Mouse (Mus musculus) retina, adult 2 months (tissue): ENCODE results near the gene Cebpa.

Experiments used
- DNase-seq: peaks from one replicate; pipeline ENCODE4 v3.0.0-alpha.2; 2012; ENCODE audit warnings: low read depth, low spot score

The Cebpa gene

DNA sequence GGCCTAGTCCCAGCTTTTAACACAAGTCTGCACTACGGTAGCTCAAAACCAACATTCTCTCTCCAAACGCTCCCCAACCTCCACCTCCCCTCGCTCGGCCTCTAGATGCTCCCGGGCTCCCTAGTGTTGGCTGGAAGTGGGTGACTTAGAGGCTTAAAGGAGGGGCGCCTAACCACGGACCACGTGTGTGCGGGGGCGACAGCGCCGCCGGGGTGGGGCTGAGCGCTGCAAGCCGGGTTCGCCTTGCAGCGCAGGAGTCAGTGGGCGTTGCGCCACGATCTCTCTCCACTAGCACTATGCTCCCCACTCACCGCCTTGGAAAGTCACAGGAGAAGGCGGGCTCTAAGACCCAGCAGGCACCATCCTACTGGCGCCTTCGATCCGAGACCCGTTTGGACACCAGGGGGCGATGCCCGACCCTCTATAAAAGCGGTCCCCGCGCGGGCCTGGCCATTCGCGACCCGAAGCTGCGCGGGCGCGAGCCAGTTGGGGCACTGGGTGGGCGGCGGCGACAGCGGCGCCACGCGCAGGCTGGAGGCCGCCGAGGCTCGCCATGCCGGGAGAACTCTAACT lies at the start of gene Cebpa:
TSS of gene Cebpa (plus strand) at position 453 of the 573 bp plus-strand sequence.
- DNase-seq: peak; percentile 54

DNA sequence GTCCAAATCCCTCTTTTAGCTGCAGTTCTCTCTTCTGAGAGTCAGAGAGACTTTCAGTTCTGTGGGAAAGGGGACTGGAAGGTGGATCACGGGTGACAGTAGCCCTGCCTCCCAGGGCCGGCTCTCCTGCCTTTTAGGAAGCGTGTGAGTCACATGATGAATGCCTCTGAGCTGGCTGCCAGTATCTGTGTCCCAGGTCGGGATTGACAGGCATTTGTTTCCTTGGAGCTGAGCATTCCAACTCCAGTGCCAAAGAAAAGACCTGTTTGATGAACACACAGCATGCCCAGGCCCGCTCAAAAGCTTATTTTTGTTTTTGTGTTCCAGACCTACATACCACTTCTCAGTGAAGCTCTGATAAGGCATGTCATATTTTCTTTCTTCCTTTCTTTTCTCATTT lies 42.4 kb upstream of the Cebpa start:
- DNase-seq: no peak

- DNase-seq: no peak
Measured at GRCm38 (mm10) chr7:35080843-35081338, 38.2 kb upstream of the Cebpa start.

GRCm38 (mm10) chr7:35081406-35082104 lies 37.5 kb upstream of the Cebpa start:
- DNase-seq: no peak

DNA sequence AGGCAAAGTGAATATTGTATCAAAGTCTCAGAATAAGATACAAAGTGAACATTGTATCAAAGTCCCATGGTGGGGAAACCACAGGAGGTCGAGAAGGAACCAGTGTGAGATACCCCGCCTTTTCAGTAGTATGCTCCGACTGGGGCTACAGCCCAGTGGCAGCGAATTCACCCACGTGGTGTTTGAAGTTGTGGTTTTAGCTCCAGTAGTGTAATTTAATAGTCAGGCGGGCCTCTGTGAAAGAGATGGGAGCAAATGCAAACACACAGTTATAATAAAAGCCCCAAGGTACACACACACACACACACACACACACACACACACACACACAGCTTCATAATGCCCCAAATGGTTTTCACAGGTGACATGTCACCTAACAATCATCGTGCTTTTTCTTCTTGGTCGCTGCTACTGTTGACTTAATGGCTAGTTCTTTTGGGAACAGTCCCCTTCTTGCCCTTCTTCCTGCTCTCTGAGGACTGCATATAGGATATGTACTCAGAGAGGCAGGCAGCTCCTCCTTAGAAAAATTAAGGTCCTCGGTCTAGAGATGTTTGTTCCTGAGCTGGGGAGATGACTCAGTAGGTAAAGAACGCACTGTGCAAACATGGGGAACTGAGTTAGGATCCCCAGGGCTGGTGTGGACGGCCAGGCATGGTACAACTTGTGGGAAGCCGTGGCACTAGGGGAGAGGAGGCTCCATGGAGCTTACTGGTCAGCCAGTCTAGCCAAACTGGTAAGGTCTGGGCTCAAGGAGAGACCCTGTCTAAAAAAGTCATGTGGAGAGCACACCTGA lies 34.3 kb upstream of the Cebpa start:
- DNase-seq: no peak

GRCm38 (mm10) chr7:35086271-35086861 lies 32.7 kb upstream of the Cebpa start:
- DNase-seq: no peak

- no peak for DNase-seq
Measured at GRCm38 (mm10) chr7:35090550-35090949, 28.5 kb upstream of the Cebpa start.

DNA sequence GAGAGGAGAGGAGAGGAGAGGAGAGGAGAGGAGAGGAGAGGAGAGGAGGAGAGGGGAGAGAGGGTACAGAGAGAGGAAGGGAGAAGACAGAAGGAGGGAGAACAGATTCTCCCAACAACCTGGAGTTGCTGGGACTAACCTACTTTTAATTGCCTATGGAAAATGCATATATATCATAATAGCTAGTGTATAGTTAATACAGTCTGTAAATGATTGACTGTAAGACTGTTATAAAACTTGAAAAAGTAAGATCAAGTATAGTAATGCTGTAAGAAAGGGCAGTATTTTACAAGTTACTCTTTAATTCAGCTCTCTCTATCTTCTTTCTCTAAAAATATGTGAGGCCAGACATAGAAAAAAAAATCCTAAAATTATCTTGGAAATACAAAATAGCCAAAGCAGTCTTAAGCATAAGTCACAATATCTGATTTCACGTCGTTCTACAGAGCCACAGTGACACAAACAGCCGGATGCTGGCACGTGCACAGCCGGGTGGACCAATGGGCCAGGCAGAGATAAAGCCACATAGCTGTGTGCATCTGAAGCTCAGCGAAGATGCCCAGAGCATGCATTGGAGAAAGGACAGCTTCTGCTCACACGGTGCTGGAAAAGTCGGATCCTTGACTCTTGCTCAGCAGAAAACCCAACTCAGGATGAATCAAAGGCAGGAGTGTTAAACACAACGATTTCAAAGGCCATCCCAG lies 24.0 kb upstream of the Cebpa start:
- no peak for DNase-seq

DNA sequence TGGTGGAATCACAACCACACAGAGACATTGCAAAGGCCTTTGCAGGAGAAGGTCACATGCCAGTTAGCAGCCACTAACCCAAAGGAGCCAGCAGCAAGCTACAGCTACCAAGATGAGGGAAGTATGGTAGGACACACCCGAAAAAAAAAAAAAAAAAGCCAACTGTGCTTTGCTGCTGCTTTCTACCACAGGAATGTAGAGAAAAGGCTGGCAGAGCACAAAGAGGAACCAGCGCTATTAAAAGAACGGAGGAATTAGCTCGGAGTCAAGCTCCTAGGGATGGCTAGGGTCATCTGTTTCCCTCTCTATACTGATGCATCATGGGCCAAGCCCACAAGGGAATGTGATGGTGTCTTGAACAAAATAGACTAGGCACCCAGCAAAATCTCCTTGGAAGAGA lies 20.3 kb upstream of the Cebpa start:
- no peak for DNase-seq

GRCm38 (mm10) chr7:35099528-35099927 lies 19.6 kb upstream of the Cebpa start:
- no peak for DNase-seq

- DNase-seq: no peak
Measured at GRCm38 (mm10) chr7:35106614-35107013, 12.5 kb upstream of the Cebpa start.

GRCm38 (mm10) chr7:35107630-35108029 lies 11.5 kb upstream of the Cebpa start:
- DNase-seq: no peak

DNA sequence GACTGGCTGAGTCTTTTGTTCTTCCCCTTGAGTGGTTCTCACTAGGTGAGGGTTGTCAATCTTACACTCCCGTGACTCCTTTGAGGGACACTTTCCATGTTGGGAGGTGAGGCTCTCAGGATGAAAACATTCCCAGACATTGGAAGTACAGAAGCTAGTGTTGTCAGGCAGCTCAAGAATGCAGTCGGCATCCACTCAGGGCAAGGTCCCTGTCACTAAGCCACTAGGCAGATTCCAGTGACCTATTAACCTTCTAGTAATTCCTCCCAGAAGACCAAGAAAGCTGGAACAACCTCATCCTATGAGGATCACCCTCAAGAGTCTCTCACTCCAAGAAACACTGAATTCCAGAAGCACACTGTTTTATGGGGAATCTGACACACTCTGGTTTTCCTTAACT lies 11.0 kb upstream of the Cebpa start:
- no peak for DNase-seq

- DNase-seq: no peak
Measured at GRCm38 (mm10) chr7:35108663-35109062, 10.4 kb upstream of the Cebpa start.

GRCm38 (mm10) chr7:35113136-35113535 lies 6.0 kb upstream of the Cebpa start:
- no peak for DNase-seq

GRCm38 (mm10) chr7:35113721-35114120 lies 5.4 kb upstream of the Cebpa start:
- DNase-seq: no peak

DNA sequence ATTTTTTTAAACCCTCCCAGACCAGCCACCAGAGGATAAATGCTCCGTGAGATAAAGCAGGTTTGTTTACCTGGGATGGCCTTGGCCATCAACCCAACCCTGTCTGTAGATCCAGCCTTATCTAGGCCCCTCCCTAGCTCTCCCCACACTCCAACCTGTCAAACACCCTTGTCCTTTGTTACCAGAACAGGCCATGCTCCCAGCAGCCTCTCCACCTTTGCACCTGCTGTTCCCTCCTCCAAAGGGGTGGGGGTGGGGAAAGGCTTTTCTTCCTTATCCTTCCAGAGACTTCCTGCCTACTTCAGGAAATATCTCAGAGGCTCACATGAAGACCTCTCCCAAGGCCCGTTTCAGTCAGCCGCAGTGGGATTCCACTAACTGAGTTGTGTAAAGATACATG lies 2.6 kb upstream of the Cebpa start:
- no peak for DNase-seq

DNA sequence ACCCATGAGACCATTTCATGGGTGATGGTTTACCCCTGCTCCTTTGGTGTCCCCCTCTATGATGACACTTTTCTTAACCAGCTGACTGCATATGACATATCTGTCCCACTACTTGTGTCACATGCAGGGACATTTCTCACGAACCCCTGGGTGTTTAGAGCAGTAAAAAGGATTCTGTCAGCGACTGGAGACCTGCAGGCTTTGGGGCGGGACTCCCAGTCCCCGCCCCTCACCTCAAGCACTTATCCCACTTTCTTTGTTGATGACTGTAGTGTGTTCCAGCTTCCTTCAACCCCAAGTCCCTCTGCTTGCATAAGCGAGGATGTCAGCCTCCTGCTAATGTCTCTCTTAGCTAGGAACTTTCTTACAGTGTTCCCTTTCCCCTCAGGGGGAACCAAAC lies 2.0 kb upstream of the Cebpa start:
- DNase-seq: no peak

- no peak for DNase-seq
Measured at GRCm38 (mm10) chr7:35117761-35118098, 1.4 kb upstream of the Cebpa start.

DNA sequence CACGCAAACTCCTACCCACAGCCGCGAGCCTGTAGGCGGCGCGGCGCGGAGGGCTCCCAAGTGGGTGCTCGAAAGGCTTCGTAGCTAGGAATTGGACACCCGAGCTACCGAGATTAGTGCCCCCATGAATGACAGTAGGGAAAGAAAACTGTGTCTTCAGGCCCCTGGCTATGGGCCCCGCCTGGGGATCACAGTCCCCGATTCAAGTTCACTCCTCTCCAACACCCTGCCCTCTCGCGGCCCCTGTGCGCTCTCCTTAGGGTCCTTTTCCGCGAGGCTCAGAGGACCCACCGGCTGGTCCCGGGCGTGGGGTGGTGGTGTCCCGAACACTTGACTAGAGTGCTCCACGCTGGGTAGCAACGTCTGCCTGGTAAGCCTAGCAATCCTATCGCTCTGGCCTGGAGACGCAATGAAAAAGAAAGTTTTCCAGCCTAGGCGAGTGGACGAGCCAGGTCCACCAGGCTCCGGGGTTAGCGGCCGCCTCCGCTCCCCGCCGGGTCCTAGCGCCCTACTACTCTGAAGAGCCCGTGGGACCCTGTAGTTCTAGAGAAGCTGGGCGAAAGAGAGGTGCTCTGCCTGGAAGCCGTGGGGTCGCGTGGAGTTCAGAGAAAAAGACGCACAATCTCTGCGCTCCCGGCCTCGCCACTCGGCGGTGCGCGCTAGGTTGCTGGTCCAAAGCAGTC lies 853 bp upstream of the Cebpa start:
- peak; percentile 11 for DNase-seq

GRCm38 (mm10) chr7:35119506-35120145 lies 533 bp downstream of the Cebpa start:
- DNase-seq: no peak
